Mouse (Mus musculus) c-Kit-positive CD71-positive TER-119-negative erythroid progenitor cells, embryonic 14.5 days (primary cell): Measurements from ENCODE around the gene 4930438A08Rik.
"Not testable (repeated sequence)": the region's sequence is repeated elsewhere in the genome, so short reads cannot be mapped to it uniquely, and the experiment has no call there.

Experiments used
- DNase-seq: peaks from one replicate; pipeline ENCODE4 v3.0.0-alpha.2; 2013; ENCODE audit warnings: low read depth

The 4930438A08Rik gene

GRCm38 (mm10) chr11:58281970-58282496, 7.4 kb downstream of the 4930438A08Rik start:
- no peak for DNase-seq

GRCm38 (mm10) chr11:58282518-58282917, 7.9 kb downstream of the 4930438A08Rik start:
- no peak for DNase-seq

- no peak for DNase-seq
Observed at GRCm38 (mm10) chr11:58289992-58290682, 15.5 kb downstream of the 4930438A08Rik start.

GRCm38 (mm10) chr11:58290812-58291211, 16.2 kb downstream of the 4930438A08Rik start:
- DNase-seq = no peak

- no peak for DNase-seq
Observed at GRCm38 (mm10) chr11:58292791-58293190, 18.2 kb downstream of the 4930438A08Rik start.

- no peak for DNase-seq
Observed at GRCm38 (mm10) chr11:58297396-58297795, 22.8 kb downstream of the 4930438A08Rik start.

- peak; percentile 54 for DNase-seq
Observed at GRCm38 (mm10) chr11:58301057-58301456, 26.5 kb downstream of the 4930438A08Rik start.

- peak; percentile 94 for DNase-seq
Observed at GRCm38 (mm10) chr11:58301837-58302754, 27.5 kb downstream of the 4930438A08Rik start.

GRCm38 (mm10) chr11:58302774-58303445, 28.3 kb downstream of the 4930438A08Rik start:
- no peak for DNase-seq

- DNase-seq = no peak
Observed at GRCm38 (mm10) chr11:58303594-58303993, 29.0 kb downstream of the 4930438A08Rik start.

- DNase-seq = not testable (repeated sequence)
Observed at GRCm38 (mm10) chr11:58305299-58305698, 30.7 kb downstream of the 4930438A08Rik start.

GRCm38 (mm10) chr11:58306860-58307308, 32.3 kb downstream of the 4930438A08Rik start, which contains the start of gene Zfp692:
TSS of gene Zfp692 (plus strand) at chr11:58307069.
- DNase-seq = peak; percentile 87

- DNase-seq = no peak
Observed at GRCm38 (mm10) chr11:58307411-58308080, 32.9 kb downstream of the 4930438A08Rik start.

- no peak for DNase-seq
Observed at GRCm38 (mm10) chr11:58308661-58309060, 34.1 kb downstream of the 4930438A08Rik start.

- no peak for DNase-seq
Observed at GRCm38 (mm10) chr11:58314069-58314468, 39.5 kb downstream of the 4930438A08Rik start.

- no peak for DNase-seq
Observed at GRCm38 (mm10) chr11:58315536-58316168, 41.1 kb downstream of the 4930438A08Rik start.

- DNase-seq = no peak
Observed at GRCm38 (mm10) chr11:58316344-58316743, 41.7 kb downstream of the 4930438A08Rik start.

GRCm38 (mm10) chr11:58316768-58317390, 42.3 kb downstream of the 4930438A08Rik start:
- DNase-seq = no peak

- DNase-seq = peak; percentile 96
Observed at GRCm38 (mm10) chr11:58322824-58323569, 48.4 kb downstream of the 4930438A08Rik start.
